12 mouse cellular contexts compared by ENCODE assay signal in the genomic region with DNA sequence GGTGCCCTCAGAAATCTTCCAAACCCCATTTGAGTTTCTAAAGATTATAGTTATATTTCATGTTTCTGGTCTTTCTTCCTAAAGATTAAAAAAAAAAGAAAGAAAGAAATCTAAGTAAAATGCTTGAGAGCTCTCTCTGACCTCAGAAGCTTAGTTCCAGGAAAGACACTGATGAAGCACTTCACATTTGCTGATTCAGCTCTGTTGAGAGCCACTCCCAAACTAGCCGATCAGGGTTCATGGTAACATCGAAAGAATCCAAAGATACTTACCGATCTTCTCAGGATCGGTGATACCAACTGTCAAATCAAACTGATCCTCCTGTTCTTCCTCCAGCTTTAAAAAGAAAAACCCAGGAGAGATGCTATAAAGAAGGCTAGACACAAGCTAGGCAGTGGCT.
"Had no signal": no experiment of that assay in that cellular context is flagged by ENCODE, and none has a peak within 500 bp of the region (broad histone marks: within the 10 kb centered on the region; RNA-seq: fewer than 3 reads in every experiment).

No protein-coding gene starts in this region.

- H3K4me1 ChIP-seq: intestine, embryonic 15.5 days; limb, embryonic 10.5 days; midbrain, embryonic 13.5 days; neural tube, embryonic 12.5 days had no signal

- DNase-seq: lung, adult 2 months; lung, postnatal 36 days; spleen, adult 18-20 months; thymus, adult 18-20 months; thymus, postnatal 14 days had no signal

- H3K9ac ChIP-seq: intestine, embryonic 15.5 days; midbrain, embryonic 13.5 days; neural tube, embryonic 12.5 days had no signal

- H3K9me3 ChIP-seq: intestine, embryonic 15.5 days; limb, embryonic 10.5 days; midbrain, embryonic 13.5 days; neural tube, embryonic 12.5 days had no signal

- ATAC-seq: intestine, embryonic 15.5 days; lung, postnatal 0 days; midbrain, embryonic 13.5 days had no signal

- H3K27me3 ChIP-seq: intestine, embryonic 15.5 days; midbrain, embryonic 13.5 days; neural tube, embryonic 12.5 days had no signal

- H3K27ac ChIP-seq: intestine, embryonic 15.5 days; limb, embryonic 10.5 days; midbrain, embryonic 13.5 days; neural tube, embryonic 12.5 days had no signal

- H3K4me3 ChIP-seq: intestine, embryonic 15.5 days; layer of hippocampus, adult 2 months; limb, embryonic 10.5 days; midbrain, embryonic 13.5 days; myocyte; neural tube, embryonic 12.5 days had no signal

- H3K4me2 ChIP-seq: intestine, embryonic 15.5 days; midbrain, embryonic 13.5 days; neural tube, embryonic 12.5 days had no signal
